Mouse (Mus musculus) kidney, postnatal 14 days (tissue): Measurements from ENCODE around the gene Nisch.

Source experiments
- DNase-seq: peaks from one replicate; pipeline ENCODE4 v3.0.0; 2022; ENCODE audit warnings: mixed read lengths

The Nisch gene

DNA sequence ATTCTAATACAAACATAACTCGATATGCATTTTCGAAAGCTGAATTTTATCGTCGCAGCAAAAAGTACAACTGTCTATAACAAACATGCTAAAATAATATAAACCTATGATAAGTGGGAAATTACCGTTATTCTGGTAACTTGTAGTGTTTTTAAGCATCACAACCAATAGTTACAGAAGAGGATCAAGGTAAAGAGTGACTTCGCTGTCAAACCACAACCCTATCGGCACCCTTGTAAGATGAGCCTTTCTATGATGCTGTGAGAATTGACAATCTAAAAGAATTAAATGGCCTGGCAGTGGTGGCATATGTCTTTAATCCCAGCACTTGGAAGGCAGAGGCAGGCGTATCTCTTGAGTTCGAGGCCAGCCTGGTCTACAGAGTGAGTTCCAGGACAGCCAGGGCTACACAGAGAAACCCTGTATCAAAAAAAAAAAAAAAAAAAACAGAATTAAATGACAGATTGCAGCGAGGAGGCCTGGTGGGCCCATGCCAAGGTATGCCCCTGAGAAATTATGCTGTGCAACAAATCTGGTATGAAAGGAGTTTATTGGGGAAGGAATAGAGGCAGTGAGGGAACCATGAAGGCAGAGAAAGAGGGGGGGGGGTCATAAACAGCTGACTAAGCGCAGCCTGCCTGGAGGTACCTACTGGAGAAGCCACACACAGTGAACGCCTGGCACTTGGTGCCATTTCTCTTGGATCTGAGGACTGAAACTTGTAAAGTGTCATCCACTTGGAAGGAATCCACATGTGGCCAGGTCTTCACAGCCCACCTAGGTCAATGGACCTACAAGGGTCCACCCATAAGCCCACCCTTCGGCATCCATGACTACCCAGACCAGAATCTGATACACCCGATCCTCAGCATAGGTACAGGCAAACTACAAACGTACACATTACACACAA lies 87.2 kb downstream of the Nisch start:
- no peak for DNase-seq

DNA sequence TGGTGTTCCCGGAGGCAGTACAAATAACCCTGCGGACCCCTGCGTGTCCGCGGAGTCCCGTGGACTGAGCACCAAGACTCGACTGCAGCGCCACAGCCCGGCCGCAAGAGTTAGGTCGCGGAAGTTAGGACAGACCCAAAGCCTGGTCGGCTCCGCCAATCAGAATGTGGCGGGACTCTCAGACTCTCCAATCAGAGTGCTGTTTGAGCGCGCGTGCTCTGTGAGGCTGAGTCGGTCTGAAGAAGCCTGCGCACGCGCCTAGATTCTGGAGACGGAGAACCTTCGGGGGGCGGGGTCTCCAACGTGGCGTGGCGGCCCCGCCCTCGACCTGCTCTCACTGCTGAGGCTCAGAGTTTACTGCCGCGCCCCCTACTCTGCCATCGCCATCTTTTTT lies 87.9 kb downstream of the Nisch start, which contains the start of gene Smim4:
TSS of gene Smim4 (minus strand) at position 131 of the 394 bp plus-strand sequence.
- DNase-seq = peak; percentile 99

DNA sequence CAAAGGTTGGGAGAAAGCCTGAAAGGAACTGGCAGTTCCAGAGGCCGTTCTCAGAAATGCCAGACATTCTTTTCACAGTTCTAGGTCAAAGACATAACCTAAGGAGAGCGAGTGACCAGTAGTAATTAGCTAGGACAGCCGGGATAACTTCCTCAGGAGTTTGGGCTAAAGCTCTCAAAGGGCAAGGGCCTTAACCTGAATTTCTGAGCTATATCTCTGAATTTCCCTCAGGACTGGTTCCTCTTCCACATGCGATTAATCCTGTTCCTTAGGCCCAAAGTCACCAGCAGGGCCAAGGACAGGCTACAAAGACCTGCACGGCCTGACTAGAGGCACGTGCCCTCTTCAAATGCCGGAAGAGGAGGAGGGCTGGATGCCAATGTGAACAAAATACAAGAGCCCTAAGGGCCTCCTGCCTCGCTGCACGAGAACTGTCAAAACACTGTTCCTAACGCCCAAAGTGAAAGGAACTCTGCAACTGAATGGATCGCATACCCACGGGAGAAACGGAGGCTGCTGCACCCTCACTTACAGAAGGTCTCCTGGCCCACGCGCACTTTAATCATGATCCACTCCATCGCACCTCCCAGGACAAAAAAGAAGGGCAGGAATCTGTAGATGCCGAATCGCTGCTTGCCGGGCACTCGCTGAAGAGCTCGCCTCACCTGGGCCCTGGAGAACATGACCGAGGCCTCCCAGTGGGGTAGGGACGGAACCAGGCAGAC lies 88.5 kb downstream of the Nisch start:
- DNase-seq = peak; percentile 79

DNA sequence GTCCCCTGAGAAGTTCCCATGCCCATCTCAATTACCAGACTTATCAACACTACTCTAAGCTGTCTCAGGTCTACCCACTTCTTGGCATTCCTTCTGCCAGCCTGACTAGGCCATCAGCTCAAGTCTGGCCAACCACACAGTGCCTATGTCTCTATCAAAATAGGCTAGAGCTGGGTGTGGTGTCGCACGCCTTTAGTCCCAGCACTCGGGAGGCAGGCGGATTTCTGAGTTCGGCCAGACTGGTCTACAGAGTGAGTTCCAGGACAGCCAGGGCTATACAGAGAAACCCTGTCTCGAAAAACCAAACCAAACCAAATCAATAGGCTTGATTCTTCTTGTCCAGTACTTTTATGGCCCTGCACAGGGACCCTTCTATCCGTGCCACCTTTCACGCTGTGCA lies 89.9 kb downstream of the Nisch start:
- no peak for DNase-seq

DNA sequence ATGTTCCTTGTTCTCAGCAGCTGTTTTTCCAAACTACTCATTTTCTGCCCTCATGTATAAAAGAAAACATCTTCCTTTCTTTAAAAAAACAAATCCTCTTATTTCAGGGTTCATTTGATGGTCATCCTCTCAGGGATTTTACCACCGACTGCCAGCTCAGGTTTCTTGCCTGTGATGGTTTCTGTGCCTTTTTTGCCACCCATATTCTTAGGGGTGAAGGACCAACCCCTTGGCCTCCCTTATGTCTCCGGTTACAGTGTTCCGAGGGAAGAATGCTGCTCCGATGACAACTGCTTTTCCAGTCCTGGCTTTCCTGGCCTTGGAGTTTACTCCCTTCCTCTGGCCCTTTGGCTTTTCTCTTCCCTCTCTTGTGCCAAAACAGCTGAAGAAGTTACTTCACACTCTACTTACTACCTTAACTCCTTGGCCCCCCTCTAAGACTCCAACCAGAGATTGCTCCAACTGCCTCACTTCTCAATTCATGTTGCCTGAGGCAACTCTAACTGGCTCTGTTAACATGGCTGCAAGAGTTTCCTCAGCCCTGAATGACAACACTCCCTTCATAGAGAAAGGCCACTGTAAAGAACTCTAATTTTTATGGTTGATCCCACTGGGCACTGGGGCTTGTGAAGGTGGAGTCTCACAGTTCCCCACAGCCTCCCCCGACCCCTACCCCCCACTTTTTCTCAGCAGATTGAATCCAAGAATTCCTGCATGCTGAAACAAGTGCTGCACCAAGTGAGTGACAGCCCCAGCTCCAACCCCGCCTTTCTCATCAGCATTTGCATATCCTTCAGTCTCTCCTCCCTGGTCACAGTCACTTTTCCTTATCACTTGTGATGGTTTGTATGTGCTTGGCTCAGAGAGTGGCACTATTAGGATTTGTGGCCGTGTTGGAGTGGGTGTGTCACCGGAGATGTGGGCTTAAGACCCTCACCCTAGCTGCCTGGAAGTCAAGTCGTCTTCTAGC lies 91.4 kb downstream of the Nisch start:
- DNase-seq = no peak
